Mouse (Mus musculus) ES-CJ7 (cell line): ENCODE data around the gene Ubox5.
A peak's percentile ranks its signal among the peaks of the same experiment; 100 is the strongest.
"Not testable (repeated sequence)": the region's sequence is repeated elsewhere in the genome, so short reads cannot be mapped to it uniquely, and the experiment has no call there.

ENCODE experiments used
- DNase-seq: peaks from one replicate; pipeline ENCODE4 v3.0.0; 2011; ENCODE audit warnings: low read depth, low spot score

Ubox5 gene

DNA sequence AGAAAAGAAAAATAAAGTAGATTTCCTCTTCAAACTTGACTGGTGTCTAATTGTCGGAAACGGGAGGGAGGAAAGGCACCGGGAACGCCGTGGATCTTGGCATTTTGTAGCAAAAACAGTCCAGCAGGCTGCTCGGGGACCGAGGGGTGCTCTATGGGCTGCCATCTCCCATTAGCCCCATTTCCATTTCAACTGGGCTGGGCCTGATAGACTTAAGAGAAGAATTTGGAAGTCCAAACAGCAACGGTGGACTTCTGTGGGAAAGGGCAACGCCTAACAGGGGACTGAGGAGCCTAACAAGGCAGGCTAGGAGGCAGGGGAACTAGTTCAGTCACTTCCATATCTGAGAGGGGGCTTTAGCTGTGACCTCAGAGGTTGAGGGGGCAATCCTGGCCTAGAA lies 52.8 kb downstream of the Ubox5 start:
- no peak for DNase-seq

DNA sequence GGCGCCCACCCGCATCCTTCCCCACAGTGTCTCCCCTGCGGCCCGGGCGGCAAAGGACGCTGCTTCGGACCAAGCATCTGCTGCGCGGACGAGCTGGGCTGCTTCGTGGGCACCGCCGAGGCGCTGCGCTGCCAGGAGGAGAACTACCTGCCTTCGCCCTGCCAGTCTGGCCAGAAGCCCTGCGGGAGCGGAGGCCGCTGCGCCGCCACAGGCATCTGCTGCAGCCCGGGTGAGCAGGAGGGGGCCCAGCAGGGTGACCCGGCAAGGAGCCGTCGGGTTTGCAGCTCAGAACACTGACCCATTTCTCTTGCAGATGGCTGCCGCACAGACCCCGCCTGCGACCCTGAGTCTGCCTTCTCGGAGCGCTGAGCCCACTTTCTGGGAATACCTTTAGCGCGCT lies 53.3 kb downstream of the Ubox5 start:
- DNase-seq, result not testable (repeated sequence)

DNA sequence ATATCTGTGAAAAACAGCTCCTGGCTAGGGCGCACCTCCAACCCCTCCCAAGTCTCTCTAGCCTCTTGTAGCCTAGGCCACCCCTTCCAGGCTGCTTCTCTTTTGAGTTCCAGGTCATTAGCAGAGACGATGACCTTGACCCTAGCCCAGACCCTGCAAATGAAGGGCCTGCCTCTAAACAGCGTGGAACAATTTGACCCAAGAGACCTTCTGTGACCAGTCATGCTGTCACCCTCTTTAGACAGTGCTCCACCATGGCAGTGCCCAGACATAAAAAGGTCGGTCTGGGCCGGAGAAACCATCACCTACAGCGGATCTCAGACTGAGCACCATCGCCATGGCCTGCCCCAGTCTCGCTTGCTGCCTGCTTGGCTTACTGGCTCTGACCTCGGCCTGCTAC lies 54.0 kb downstream of the Ubox5 start, which contains the start of gene Oxt:
TSS of gene Oxt (plus strand) at position 301 of the 400 bp plus-strand sequence.
- no peak for DNase-seq

DNA sequence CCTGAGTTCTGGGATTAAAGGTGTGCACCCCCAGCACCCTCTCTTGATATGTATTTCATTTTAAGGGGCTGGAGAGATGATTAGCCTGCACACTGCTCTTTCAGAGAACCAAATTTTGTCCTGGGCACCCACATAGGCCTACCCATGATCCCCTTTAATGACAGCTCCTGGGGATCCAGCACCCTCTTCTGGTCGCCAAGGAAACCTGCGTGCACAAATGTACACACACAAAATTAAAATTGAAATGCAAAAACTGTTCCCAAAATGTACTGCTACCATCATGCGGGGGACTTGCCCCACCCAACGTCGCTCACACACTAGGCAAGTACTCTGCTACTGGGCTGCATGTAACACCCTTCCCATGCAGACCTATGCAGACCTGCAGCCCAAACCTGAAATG lies 54.9 kb downstream of the Ubox5 start:
- DNase-seq, result no peak

DNA sequence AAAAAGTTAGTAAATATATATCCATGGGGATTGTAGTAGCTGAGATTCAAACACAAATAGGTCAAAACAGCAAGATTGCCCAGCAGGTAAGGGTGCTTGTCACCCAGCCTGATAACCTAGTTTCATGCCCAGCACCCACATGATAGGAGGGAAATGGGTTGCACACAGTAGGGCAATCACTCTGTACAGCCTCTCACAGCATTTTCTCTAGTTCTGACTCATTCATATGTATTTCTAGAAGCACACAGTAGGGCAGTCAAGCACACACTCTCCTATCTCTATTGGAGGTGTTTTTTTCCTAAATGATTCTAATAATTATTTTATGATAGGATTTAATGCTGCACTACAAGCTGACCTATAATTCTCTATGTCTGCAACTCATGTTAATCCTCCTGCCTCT lies 59.9 kb downstream of the Ubox5 start:
- DNase-seq, result no peak

DNA sequence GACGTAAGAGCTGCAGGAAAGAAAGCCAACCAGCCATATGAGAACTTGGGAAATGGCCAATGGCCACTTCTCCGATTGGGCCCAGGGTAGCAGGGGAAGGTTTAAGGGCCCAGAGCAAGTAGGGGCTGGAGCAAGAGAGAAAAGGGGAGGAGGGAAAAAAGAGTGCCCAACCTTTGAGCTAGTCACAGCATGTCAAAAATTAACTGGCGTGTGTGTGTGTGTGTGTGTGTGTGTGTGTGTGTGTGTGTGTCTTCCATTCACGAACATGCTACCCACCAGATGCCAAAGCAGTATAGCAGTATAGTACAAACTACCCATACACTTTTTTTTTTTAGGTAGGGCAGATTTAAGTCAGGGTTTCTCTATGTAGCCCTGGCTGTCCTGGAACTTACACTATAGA lies 60.9 kb downstream of the Ubox5 start:
- no peak for DNase-seq

DNA sequence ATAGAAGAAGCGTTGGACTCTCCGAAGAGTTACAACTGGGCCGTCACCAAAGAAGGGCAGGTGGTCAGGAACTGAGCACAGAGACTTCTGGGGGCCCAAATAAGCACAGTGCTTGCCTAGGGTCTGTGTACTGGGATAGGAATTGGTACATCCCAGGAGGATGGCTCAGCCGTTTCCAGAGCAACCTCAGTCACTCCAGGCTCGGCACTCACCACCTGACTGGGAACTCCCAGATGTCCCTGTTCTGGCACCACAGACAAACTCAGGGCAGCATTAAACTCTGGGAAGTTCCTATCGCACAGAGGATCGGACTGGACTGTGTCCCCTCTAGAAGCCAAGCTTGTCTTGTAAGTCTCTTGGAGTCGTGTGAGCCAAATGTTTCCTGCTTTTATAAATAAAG lies 64.9 kb downstream of the Ubox5 start:
- no peak for DNase-seq

DNA sequence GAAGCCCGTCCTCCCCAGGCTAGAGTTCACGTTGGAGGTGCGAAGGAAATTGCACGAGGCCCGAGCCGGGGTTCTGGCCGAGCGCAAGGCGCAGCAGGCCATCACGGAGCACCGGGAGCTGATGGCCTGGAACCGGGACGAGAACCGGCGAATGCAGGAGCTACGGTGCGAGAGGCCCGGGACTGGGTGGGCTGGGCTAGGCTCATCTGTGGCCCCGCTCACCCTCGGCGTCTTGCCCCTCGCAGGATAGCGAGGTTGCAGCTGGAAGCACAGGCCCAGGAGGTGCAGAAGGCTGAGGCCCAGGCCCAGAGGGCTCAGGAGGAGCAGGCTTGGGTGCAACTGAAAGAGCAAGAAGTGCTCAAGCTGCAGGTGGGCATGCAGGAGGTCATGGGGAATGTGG lies 65.8 kb downstream of the Ubox5 start:
- DNase-seq, result no peak

DNA sequence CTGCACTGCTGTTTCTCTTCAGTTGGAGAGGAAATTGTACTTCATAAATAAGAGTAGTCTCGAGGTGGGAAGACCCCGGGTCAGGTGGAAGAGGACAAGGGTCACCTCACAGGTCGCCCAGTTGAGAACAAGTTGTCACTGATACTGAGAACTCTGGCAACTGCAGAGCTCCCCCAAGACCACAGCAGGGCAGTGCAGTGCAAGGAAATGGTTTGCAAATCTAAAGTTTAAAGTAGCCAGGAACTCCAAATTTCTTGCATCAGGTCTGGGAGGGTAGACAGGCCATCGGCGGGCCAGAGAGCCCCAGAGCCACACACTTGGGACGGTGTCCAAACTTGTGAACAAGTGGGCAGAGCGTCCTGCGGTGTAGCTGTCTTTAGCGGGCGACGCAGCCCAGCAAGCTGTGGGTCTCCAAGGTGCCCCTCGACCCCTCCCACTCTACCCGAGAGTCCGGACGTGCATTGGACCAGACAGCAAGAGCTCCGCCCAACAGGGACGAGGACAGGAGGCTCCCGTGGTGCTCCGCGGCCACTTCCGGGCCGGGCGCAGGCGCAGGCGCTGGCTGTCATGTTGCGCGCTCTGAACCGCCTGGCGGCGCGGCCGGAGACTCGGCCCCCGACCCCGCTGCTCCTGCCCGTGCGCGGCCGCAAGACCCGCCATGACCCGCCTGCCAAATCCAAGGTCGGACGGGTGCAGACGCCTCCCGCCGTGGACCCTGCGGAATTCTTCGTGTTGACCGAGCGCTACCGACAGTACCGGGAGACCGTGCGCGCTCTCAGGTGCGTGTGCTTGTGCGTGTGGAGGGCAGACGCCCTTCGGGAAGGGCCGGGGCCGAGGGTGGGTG lies 66.4 kb downstream of the Ubox5 start, which contains the start of gene Mrps26:
TSS of gene Mrps26 (plus strand) at position 531 of the 844 bp plus-strand sequence.
- peak; percentile 95 for DNase-seq

DNA sequence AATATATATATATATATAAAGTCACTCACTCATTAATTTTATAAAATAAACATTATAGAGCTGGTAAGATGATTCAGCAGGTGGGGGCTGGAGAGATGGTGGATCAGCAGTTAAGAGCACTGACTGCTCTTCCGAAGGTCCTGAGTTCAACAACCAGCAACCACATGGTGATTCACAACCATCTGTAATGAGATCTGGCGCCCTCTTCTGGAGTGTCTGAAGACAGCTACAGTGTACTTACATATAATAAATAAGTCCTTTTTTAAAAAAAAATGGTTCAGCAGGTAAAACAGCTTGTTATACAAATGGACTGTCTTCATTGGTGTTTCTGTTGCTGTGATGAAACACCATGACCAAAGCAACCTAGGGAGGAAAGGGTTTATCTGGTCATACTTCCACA lies 71.8 kb downstream of the Ubox5 start:
- DNase-seq, result no peak

DNA sequence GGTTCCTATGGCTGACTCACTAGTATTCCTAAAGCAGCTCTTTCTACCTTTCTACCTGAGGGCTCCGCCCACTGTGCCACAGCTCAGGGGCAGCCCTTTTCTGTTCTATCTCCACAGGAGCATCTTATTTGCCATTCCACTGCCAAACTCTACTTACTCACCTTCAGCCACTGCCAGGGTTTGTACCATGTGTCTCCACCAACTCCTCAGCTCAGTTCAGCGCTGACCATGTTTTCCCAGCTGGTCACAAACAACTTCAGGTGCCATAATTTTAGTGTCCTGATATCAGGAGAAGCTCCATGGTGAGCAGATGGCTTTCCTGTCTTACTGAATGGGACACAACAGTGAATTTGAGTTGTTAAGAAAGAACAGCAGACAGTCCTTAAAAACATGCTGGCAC lies 72.4 kb downstream of the Ubox5 start:
- DNase-seq, result no peak

DNA sequence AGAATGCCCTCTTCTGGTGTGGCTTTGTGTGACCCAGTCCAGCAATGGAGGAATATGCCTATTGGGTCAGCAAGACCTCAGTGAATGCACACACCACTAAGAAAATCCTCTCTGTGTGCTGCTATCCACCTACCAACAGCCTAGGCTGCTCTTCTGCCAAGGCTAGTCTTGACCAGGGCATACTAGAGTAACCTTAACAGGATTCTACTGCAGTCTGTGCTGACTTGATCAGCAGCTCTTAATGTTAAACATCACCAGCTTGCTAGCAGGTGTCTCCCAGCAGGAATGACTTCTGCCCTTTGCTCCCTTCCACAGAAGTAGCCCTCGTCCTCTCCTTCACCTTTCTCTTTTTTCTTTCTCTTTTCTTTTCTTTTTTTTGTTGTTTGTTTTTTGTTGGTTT lies 73.5 kb downstream of the Ubox5 start:
- no peak for DNase-seq

DNA sequence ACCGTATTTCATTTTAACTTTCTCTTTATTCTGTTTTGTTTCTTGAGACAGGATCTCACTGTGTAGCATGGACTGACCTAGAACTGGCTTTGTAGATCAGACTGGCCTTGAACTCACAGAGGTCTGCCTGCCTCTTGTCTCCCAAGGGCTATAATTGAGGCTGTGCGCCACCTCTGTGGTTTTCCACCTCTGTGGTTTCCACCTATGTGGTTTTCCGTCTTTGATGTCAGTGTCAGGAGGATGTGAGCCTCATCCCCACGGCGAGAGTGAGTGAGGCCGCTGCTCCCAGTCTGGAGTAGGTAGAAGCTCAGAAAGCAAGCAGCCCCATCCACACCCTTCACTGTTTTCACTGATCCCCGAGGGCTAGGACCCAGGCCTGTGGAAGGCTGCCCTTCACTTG lies 75.0 kb downstream of the Ubox5 start:
- no peak for DNase-seq

DNA sequence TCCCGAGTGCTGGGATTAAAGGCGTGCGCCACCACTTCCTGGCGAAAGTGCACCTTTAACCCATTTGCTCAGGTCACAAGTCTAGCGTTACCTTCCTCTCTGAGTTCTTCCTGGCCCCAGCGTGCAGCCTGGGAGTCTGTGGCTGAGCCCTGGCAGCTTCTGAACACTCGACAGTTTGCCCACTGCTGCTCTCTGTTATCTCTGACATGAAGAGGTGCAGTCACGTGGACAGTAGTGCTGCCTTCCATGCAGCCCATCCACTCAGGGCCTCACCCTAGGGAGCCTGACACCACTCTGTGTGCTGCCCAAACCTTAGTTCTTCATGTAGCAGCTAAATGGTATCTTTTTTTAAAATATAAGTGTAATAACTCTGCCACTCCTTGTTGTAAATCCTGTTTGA lies 82.9 kb downstream of the Ubox5 start:
- no peak for DNase-seq

DNA sequence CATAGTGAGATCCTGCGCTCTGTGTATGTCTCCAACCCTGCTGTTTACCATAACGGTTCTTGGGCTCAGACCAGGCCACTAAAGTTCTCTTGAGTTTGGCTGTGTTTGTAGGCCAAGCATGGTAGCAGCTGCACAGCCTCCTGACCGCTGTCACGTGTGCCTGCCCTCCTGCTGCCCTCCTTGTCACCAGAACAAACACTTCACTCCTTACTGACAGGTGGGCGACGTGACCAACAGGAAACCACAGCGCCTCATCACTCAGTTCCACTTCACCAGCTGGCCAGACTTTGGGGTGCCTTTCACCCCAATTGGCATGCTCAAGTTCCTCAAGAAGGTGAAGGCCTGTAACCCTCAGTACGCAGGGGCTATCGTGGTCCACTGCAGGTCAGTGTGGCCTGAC lies 89.6 kb downstream of the Ubox5 start:
- DNase-seq, result no peak
